Mouse (Mus musculus): ENCODE measurements at regions not wholly inside any gene's neighbourhood (a gene's known extent, or its start where the extent isn't known, plus 50 kb on each side); places are given as distances from the start of the nearest gene placed in this dataset.

DNA sequence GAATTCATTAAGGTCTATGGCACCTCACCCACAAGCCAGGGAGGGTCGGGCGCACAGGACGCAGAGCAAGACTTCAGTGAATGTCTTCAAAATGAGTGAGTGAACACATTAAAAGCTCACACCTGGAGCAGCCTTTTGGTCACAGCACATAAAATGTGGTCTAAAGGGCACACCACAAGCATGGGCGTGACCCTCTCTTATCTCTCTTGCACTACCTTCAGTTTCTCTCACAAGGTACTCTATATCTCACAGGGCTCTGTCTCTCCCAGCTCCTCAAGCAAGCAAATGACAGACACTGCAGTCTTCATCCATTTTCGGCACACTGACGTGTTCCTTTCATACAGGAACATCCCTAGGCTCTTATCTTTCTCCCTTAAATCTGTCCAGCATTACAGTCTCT, 444.0 kb downstream of the Slc16a7 start:
- Histone ChIP-seq H3K4me2 (ENCODE audit: low read depth, low read length) (no peak overlapping the region), H3K27ac (ENCODE audit: low read depth, low read length) (no peak overlapping the region), H3K27me3 (ENCODE audit: control insufficient read depth, insufficient read depth, low read length) (no peaks in the 10 kb centered on the region), H3K4me3 (ENCODE audit: low read depth, low read length) (no peak overlapping the region), H3K36me3 (ENCODE audit: control insufficient read depth, insufficient read depth, low read length) (no peaks in the 10 kb centered on the region), H3K9ac (replicated peaks; ENCODE audit: low read depth, low read length) (no peak overlapping the region), H3K9me3 (ENCODE audit: control insufficient read depth, low read length) (no peaks in the 10 kb centered on the region), H3K4me1 (ENCODE audit: control insufficient read depth, insufficient read depth, low read length) (no peaks in the 10 kb centered on the region)
- no peak for ATAC-seq (ENCODE audit: low read depth)
- 90% methylated on average over 6 of the region's 6 CpGs for WGBS

GRCm38 (mm10) chr10:124942214-124942613, 447.1 kb downstream of the Slc16a7 start:
- H3K9ac ChIP-seq (replicated peaks; ENCODE audit: low read depth, low read length), result no peak overlapping the region
- H3K9me3 ChIP-seq (ENCODE audit: control insufficient read depth, low read length), result no peaks in the 10 kb centered on the region
- H3K27me3 ChIP-seq (ENCODE audit: control insufficient read depth, insufficient read depth, low read length), result no peaks in the 10 kb centered on the region
- 63% methylated on average over 12 of the region's 12 CpGs for WGBS
- no peak overlapping the region for H3K4me3 ChIP-seq (ENCODE audit: low read depth, low read length)
- no peak for ATAC-seq (ENCODE audit: low read depth)
- no peak overlapping the region for H3K27ac ChIP-seq (ENCODE audit: low read depth, low read length)
- H3K4me1 ChIP-seq (ENCODE audit: control insufficient read depth, insufficient read depth, low read length), result no peaks in the 10 kb centered on the region
- H3K36me3 ChIP-seq (ENCODE audit: control insufficient read depth, insufficient read depth, low read length), result no peaks in the 10 kb centered on the region
- H3K4me2 ChIP-seq (ENCODE audit: low read depth, low read length), result no peak overlapping the region

- no peak overlapping the region for H3K4me3 ChIP-seq (ENCODE audit: low read depth, low read length)
- H3K4me2 ChIP-seq (ENCODE audit: low read depth, low read length), result no peak overlapping the region
- peak; percentile 65; the same call in 1 of the 2 replicates for ATAC-seq (ENCODE audit: low read depth)
- H3K27me3 ChIP-seq (ENCODE audit: control insufficient read depth, insufficient read depth, low read length), result no peaks in the 10 kb centered on the region
- no peaks in the 10 kb centered on the region for H3K9me3 ChIP-seq (ENCODE audit: control insufficient read depth, low read length)
- 45% methylated on average over 2 of the region's 2 CpGs for WGBS
- H3K27ac ChIP-seq (ENCODE audit: low read depth, low read length), result no peak overlapping the region
- H3K9ac ChIP-seq (replicated peaks; ENCODE audit: low read depth, low read length), result no peak overlapping the region
- H3K36me3 ChIP-seq (ENCODE audit: control insufficient read depth, insufficient read depth, low read length), result no peaks in the 10 kb centered on the region
- H3K4me1 ChIP-seq (ENCODE audit: control insufficient read depth, insufficient read depth, low read length), result no peaks in the 10 kb centered on the region
Measured at GRCm38 (mm10) chr10:124927218-124927617, 462.0 kb downstream of the Slc16a7 start.

- Histone ChIP-seq H3K9ac (replicated peaks; ENCODE audit: low read depth, low read length) (no peak overlapping the region), H3K9me3 (ENCODE audit: control insufficient read depth, low read length) (no peaks in the 10 kb centered on the region), H3K4me2 (ENCODE audit: low read depth, low read length) (no peak overlapping the region), H3K36me3 (ENCODE audit: control insufficient read depth, insufficient read depth, low read length) (no peaks in the 10 kb centered on the region), H3K27ac (ENCODE audit: low read depth, low read length) (no peak overlapping the region), H3K27me3 (ENCODE audit: control insufficient read depth, insufficient read depth, low read length) (no peaks in the 10 kb centered on the region), H3K4me1 (ENCODE audit: control insufficient read depth, insufficient read depth, low read length) (no peaks in the 10 kb centered on the region), H3K4me3 (ENCODE audit: low read depth, low read length) (no peak overlapping the region)
- WGBS, result 84% methylated on average over 12 of the region's 12 CpGs
- ATAC-seq (ENCODE audit: low read depth), result no peak
Measured at GRCm38 (mm10) chr10:124900044-124900443, 489.2 kb downstream of the Slc16a7 start.

DNA sequence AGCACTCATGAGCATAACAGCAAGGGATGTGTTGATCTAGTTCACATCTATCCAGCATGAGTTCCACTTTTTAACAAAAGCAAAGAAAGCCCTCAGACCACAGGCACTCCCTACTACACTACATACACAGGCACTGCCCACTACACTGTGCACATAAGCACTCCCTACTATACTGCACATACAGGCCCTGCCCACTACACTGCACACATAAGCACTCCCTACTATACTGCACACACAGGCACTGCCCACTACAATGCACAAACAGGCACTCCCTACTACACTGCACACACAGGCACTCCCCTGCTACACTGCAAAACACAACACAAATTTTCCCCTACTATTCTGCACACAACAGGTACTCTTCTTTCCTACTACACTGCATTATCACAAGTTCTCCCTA, 510.7 kb downstream of the Slc16a7 start:
- H3K36me3 ChIP-seq (ENCODE audit: control insufficient read depth, insufficient read depth, low read length), result no peaks in the 10 kb centered on the region
- no peak overlapping the region for H3K4me3 ChIP-seq (ENCODE audit: low read depth, low read length)
- no peaks in the 10 kb centered on the region for H3K4me1 ChIP-seq (ENCODE audit: control insufficient read depth, insufficient read depth, low read length)
- H3K9me3 ChIP-seq (ENCODE audit: control insufficient read depth, low read length), result no peaks in the 10 kb centered on the region
- H3K9ac ChIP-seq (replicated peaks; ENCODE audit: low read depth, low read length), result no peak overlapping the region
- ATAC-seq (ENCODE audit: low read depth), result no peak; the same call in 1 of the 2 replicates
- H3K27ac ChIP-seq (ENCODE audit: low read depth, low read length), result no peak overlapping the region
- H3K4me2 ChIP-seq (ENCODE audit: low read depth, low read length), result no peak overlapping the region
- H3K27me3 ChIP-seq (ENCODE audit: control insufficient read depth, insufficient read depth, low read length), result no peaks in the 10 kb centered on the region

- H3K9ac ChIP-seq (replicated peaks; ENCODE audit: low read depth, low read length), result no peak overlapping the region
- H3K4me1 ChIP-seq (ENCODE audit: control insufficient read depth, insufficient read depth, low read length), result no peaks in the 10 kb centered on the region
- no peak for ATAC-seq (ENCODE audit: low read depth)
- H3K4me3 ChIP-seq (ENCODE audit: low read depth, low read length), result no peak overlapping the region
- no peaks in the 10 kb centered on the region for H3K9me3 ChIP-seq (ENCODE audit: control insufficient read depth, low read length)
- no peak overlapping the region for H3K27ac ChIP-seq (ENCODE audit: low read depth, low read length)
- H3K4me2 ChIP-seq (ENCODE audit: low read depth, low read length), result no peak overlapping the region
- no peaks in the 10 kb centered on the region for H3K27me3 ChIP-seq (ENCODE audit: control insufficient read depth, insufficient read depth, low read length)
- H3K36me3 ChIP-seq (ENCODE audit: control insufficient read depth, insufficient read depth, low read length), result no peaks in the 10 kb centered on the region
- WGBS, result 96% methylated on average over 2 of the region's 2 CpGs
Measured at GRCm38 (mm10) chr10:124877706-124878105, 511.6 kb downstream of the Slc16a7 start.

GRCm38 (mm10) chr10:124872211-124872610, 517.1 kb downstream of the Slc16a7 start:
- no peaks in the 10 kb centered on the region for H3K36me3 ChIP-seq (ENCODE audit: control insufficient read depth, insufficient read depth, low read length)
- H3K27me3 ChIP-seq (ENCODE audit: control insufficient read depth, insufficient read depth, low read length), result no peaks in the 10 kb centered on the region
- H3K27ac ChIP-seq (ENCODE audit: low read depth, low read length), result no peak overlapping the region
- ATAC-seq (ENCODE audit: low read depth), result no peak
- WGBS, result 75% methylated on average over 2 of the region's 2 CpGs
- H3K4me1 ChIP-seq (ENCODE audit: control insufficient read depth, insufficient read depth, low read length), result no peaks in the 10 kb centered on the region
- no peaks in the 10 kb centered on the region for H3K9me3 ChIP-seq (ENCODE audit: control insufficient read depth, low read length)
- no peak overlapping the region for H3K4me2 ChIP-seq (ENCODE audit: low read depth, low read length)
- H3K4me3 ChIP-seq (ENCODE audit: low read depth, low read length), result no peak overlapping the region
- H3K9ac ChIP-seq (replicated peaks; ENCODE audit: low read depth, low read length), result no peak overlapping the region

DNA sequence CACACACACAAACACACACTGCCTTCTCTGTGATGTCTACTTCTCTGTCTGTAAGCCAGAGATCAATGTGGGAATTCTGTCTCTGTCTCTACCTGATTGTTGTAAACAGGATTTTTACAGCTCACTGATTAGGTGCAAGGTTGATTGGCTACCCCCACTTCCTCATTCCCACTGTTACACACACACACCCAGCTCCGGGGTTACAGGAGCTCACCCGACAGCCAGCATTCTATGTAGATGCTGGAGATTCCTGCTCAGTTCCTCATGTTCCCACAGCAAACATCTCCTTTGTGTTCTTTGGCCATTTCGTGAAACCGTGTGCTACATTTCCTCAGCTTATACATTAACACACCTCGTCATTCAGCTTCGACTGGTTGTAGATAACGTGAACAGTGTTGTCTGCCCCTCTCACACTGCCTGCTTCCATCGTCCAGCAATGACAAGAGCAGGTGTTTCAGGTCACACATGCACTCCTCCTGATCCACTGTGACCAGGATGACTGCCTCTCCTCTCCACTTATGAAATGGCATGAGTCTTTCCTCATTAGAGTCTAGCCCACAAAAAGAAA, 546.6 kb downstream of the Slc16a7 start:
- no peak overlapping the region for H3K4me3 ChIP-seq (ENCODE audit: low read depth, low read length)
- WGBS, result 80% methylated on average over 8 of the region's 8 CpGs
- no peak overlapping the region for H3K4me2 ChIP-seq (ENCODE audit: low read depth, low read length)
- no peaks in the 10 kb centered on the region for H3K36me3 ChIP-seq (ENCODE audit: control insufficient read depth, insufficient read depth, low read length)
- no peaks in the 10 kb centered on the region for H3K9me3 ChIP-seq (ENCODE audit: control insufficient read depth, low read length)
- no peaks in the 10 kb centered on the region for H3K4me1 ChIP-seq (ENCODE audit: control insufficient read depth, insufficient read depth, low read length)
- no peak overlapping the region for H3K27ac ChIP-seq (ENCODE audit: low read depth, low read length)
- H3K9ac ChIP-seq (replicated peaks; ENCODE audit: low read depth, low read length), result no peak overlapping the region
- no peak for ATAC-seq (ENCODE audit: low read depth)
- no peaks in the 10 kb centered on the region for H3K27me3 ChIP-seq (ENCODE audit: control insufficient read depth, insufficient read depth, low read length)

DNA sequence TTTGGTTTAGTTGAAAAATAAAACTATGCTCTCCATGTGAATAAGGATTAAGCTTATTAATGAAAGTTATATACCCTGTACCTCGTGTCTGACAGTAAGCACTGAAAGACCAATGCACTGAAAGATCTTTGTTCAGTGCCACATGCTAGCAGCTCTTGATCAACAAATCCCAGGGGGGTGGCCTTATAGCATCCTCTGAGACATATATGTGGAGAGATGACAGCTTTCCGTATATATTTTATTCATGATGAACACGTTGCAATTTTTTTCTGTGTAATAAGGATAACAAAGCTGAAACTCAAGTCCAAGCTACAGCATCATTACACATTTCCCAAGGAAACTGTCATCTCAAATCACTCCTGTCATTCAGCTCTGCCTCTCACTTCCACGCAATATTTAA, 555.3 kb downstream of the Slc16a7 start:
- WGBS, result 72% methylated on average over 4 of the region's 4 CpGs
- no peak for ATAC-seq (ENCODE audit: low read depth)
- no peak overlapping the region for H3K9ac ChIP-seq (replicated peaks; ENCODE audit: low read depth, low read length)

More for the DNA sequence above, 555.3 kb downstream of the Slc16a7 start:
- Histone ChIP-seq H3K9me3 (ENCODE audit: control insufficient read depth, low read length) (no peaks in the 10 kb centered on the region), H3K4me3 (ENCODE audit: low read depth, low read length) (no peak overlapping the region), H3K27me3 (ENCODE audit: control insufficient read depth, insufficient read depth, low read length) (no peaks in the 10 kb centered on the region), H3K36me3 (ENCODE audit: control insufficient read depth, insufficient read depth, low read length) (no peaks in the 10 kb centered on the region), H3K27ac (ENCODE audit: low read depth, low read length) (no peak overlapping the region), H3K4me2 (ENCODE audit: low read depth, low read length) (no peak overlapping the region), H3K4me1 (ENCODE audit: control insufficient read depth, insufficient read depth, low read length) (no peaks in the 10 kb centered on the region)

All from neural tube, embryonic 14.5 days (tissue).